Mouse (Mus musculus): Measurements from ENCODE around the gene Dnm3.

DNA sequence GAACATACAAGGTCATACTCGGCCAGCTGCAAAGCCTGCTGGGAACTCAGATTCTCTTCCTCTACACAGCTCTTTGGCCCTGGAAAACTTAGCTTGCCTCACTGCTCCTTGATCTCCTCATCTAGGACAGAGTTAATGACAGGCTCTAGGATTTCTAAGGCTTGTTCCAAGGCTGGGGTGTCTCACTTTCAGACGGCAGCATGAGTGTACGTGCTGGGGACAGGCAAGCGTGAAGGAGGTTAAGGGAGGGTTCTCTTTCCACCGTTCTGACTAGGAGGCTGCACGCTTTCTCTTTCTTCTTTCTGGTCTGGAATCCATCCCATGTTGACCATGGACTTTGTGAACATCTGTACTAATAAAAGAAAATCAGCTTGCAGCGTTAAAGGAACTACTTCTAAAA, 315.2 kb downstream of the Dnm3 start:
- TF ChIP-seq CTCF (IDR thresholded peaks at IDR 0.05; ENCODE audit: control insufficient read depth, insufficient read depth, insufficient read length) (no peak), CEBPB (IDR thresholded peaks at IDR 0.05; ENCODE audit: low read depth) (no peak), MYOG (IDR thresholded peaks at IDR 0.05; ENCODE audit: control insufficient read depth, extremely low read depth, insufficient read length) (no peak), MAX (IDR thresholded peaks at IDR 0.05) (no peak)

Data from C2C12 (cell line).